Mouse (Mus musculus) midbrain, postnatal 0 days (tissue): ENCODE results near the gene Hjurp. TPM values are rescaled to one million over a fixed set of nuclear protein-coding genes. Genes with fewer than 3 reads are reported as not detected.

Source experiments
- ATAC-seq: fragments of 200-750 bp; cut with Nextera tagmentation; 2 replicates; pipeline ENCODE4 v1.8.0; 2017; ENCODE audit warnings: moderate number of reproducible peaks, mild to moderate bottlenecking, moderate TSS enrichment, moderate library complexity; ENCODE audit not compliant: low FRiP score
- DNase-seq: peaks from one replicate; pipeline ENCODE4 v3.0.0-alpha.2; 2015; ENCODE audit warnings: low spot score
- H3K27ac ChIP-seq: fragments of 300-500 bp; sonication (generic); 2 replicates; pipeline ENCODE4 v1.5.1; 2014; ENCODE audit warnings: low read depth, mild to moderate bottlenecking, low read length, mixed read lengths
- H3K27me3 ChIP-seq: fragments of 300-500 bp; sonication (generic); 2 replicates; pipeline ENCODE4 v1.6.1; 2014; ENCODE audit warnings: low read length, control low read depth, mixed read lengths; ENCODE audit not compliant: insufficient read depth
- H3K36me3 ChIP-seq: fragments of 300-500 bp; sonication (generic); 2 replicates; pipeline ENCODE4 v1.6.1; 2014; ENCODE audit warnings: low read length, control low read depth, mixed read lengths; ENCODE audit not compliant: insufficient read depth
- H3K4me1 ChIP-seq: fragments of 300-500 bp; sonication (generic); 2 replicates; pipeline ENCODE4 v1.6.1; 2014; ENCODE audit warnings: mild to moderate bottlenecking, control low read depth, antibody characterized with exemption, low read length, mixed read lengths; ENCODE audit not compliant: insufficient read depth
- H3K4me2 ChIP-seq: fragments of 300-500 bp; sonication (generic); 2 replicates; pipeline ENCODE4 v1.6.1; 2014; ENCODE audit warnings: low read depth, mild to moderate bottlenecking, low read length, mixed read lengths; ENCODE audit not compliant: poor library complexity, severe bottlenecking
- H3K4me3 ChIP-seq: fragments of 300-500 bp; sonication (generic); 2 replicates; pipeline ENCODE4 v1.5.1; 2014; ENCODE audit warnings: low read depth, mild to moderate bottlenecking, low read length, moderate library complexity
- H3K9ac ChIP-seq: fragments of 300-500 bp; sonication (generic); replicated peaks from 2 replicates; pipeline ENCODE4 v1.6.1; 2014; ENCODE audit warnings: mild to moderate bottlenecking, low read length, moderate library complexity, mixed read lengths; ENCODE audit not compliant: poor library complexity, severe bottlenecking
- H3K9me3 ChIP-seq: fragments of 300-500 bp; sonication (generic); 2 replicates; pipeline ENCODE4 v1.6.1; 2016; ENCODE audit warnings: low read length, control low read depth
- CTCF ChIP-seq: IDR thresholded peaks from 2 replicates; pipeline ENCODE4 v1.5.1; 2016; ENCODE audit warnings: antibody characterized with exemption, mild to moderate bottlenecking
- WGBS: fragments of 180-500 bp; shearing (Covaris S2); extraction: QIAGEN DNeasy Blood & Tissue Kit; methylation state at CpG from one replicate; pipeline ENCODE4 v1.1.7; 2014; 5-methylcytosine and 5-hydroxymethylcytosine counted together
- polyA plus RNA-seq: library from polyadenylated mRNA; unstranded; fragments of >200 nt; fragmentation: Nextera tagmentation; extraction: Ambion mirVana; gene quantifications from 2 replicates; pipeline ENCODE4 v1.2.1, GENCODE M21; 2015
- total RNA-seq: library from RNA; depleted of rRNA; stranded (reverse); fragments of >200 nt; gene quantifications from 2 replicates; pipeline ENCODE4 v1.2.3, GENCODE M21; 2014

Hjurp gene
- total and polyA plus RNA-seq, 2 experiments from 2014 or later: 45.9 to 88.0 TPM

GRCm38 (mm10) chr1:88273832-88274231 lies 3.6 kb downstream of the Hjurp start:
- H3K27me3 ChIP-seq: no peaks in the 10 kb centered on the region
- no peak overlapping the region for H3K27ac ChIP-seq
- 85% methylated on average over 4 of the region's 4 CpGs for WGBS
- H3K9me3 ChIP-seq: 0 out of 2 replicates have a peak, but pooled peaks cover 2% of the 10 kb centered on the region
- peaks cover 28% of the 10 kb centered on the region for H3K36me3 ChIP-seq
- no peak for ATAC-seq
- H3K4me2 ChIP-seq: no peak overlapping the region
- no peak for DNase-seq
- H3K4me1 ChIP-seq: peaks cover 11% of the 10 kb centered on the region
- no peak for TF ChIP-seq CTCF
- no peak overlapping the region for H3K4me3 ChIP-seq
- H3K9ac ChIP-seq: no peak overlapping the region

DNA sequence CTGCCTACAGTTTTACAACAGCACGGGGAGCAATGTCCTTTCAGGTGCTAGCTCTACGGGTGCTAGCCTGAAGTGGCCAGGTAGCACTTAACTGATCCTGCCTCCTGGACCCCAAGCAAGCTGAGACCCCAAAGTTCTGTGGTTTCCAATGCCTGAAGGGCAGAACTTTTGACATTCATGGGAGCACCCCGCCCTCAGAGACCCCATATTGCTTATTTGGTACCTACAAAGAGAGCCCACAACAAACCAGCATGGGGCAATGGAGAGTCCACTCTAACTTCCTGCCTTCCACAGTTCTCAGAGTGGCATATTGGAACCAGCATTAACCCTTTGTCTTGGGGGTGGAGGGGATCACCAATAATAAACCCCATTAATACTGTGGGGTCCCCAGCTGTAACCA lies 4.1 kb downstream of the Hjurp start:
- no peak overlapping the region for H3K27ac ChIP-seq
- H3K4me1 ChIP-seq: peaks cover 11% of the 10 kb centered on the region
- WGBS: 97% methylated on average over 3 of the region's 3 CpGs
- no peak for TF ChIP-seq CTCF
- no peak overlapping the region for H3K4me3 ChIP-seq
- peaks cover 34% of the 10 kb centered on the region for H3K36me3 ChIP-seq
- H3K27me3 ChIP-seq: no peaks in the 10 kb centered on the region
- 0 out of 2 replicates have a peak, but pooled peaks cover 2% of the 10 kb centered on the region for H3K9me3 ChIP-seq
- no peak overlapping the region for H3K4me2 ChIP-seq
- H3K9ac ChIP-seq: no peak overlapping the region
- no peak for DNase-seq
- ATAC-seq: no peak

DNA sequence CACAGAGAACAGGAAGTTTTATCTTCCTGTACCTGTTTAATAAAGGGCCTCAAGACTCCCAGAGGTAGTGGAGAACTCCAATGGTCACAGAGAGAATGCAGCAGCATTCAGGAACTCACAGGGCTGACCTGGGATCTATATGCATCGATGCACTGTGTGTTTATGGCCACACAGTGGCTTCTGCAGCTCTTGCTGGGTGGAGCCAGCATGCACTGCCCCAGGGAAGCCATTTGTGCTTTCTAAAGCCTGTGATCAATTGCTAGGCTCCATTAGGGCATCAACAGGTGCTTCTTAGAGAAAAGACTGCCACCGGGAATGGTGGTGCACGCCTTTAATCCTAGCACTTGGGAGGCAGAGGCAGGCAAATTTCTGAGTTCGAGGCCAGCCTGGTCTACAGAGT lies 4.6 kb downstream of the Hjurp start:
- H3K36me3 ChIP-seq: peaks cover 38% of the 10 kb centered on the region
- 0 out of 2 replicates have a peak, but pooled peaks cover 2% of the 10 kb centered on the region for H3K9me3 ChIP-seq
- H3K4me3 ChIP-seq: no peak overlapping the region
- WGBS: 64% methylated on average over 4 of the region's 4 CpGs
- DNase-seq (no peak), ATAC-seq (no peak)
- H3K27ac ChIP-seq: no peak overlapping the region
- peaks cover 11% of the 10 kb centered on the region for H3K4me1 ChIP-seq
- H3K9ac ChIP-seq: no peak overlapping the region
- no peak for TF ChIP-seq CTCF
- no peaks in the 10 kb centered on the region for H3K27me3 ChIP-seq
- H3K4me2 ChIP-seq: no peak overlapping the region

- peaks cover 70% of the 10 kb centered on the region for H3K36me3 ChIP-seq
- no peak for TF ChIP-seq CTCF
- H3K27ac ChIP-seq: no peak overlapping the region
- H3K9ac ChIP-seq: no peak overlapping the region
- DNase-seq (no peak), ATAC-seq (no peak)
- H3K4me3 ChIP-seq: no peak overlapping the region
- no peak overlapping the region for H3K4me2 ChIP-seq
- H3K9me3 ChIP-seq: 0 out of 2 replicates have a peak, but pooled peaks cover 2% of the 10 kb centered on the region
- 89% methylated on average over 12 of the region's 12 CpGs for WGBS
- H3K27me3 ChIP-seq: no peaks in the 10 kb centered on the region
- no peaks in the 10 kb centered on the region for H3K4me1 ChIP-seq
Measured at GRCm38 (mm10) chr1:88269539-88270309, 7.7 kb downstream of the Hjurp start.

DNA sequence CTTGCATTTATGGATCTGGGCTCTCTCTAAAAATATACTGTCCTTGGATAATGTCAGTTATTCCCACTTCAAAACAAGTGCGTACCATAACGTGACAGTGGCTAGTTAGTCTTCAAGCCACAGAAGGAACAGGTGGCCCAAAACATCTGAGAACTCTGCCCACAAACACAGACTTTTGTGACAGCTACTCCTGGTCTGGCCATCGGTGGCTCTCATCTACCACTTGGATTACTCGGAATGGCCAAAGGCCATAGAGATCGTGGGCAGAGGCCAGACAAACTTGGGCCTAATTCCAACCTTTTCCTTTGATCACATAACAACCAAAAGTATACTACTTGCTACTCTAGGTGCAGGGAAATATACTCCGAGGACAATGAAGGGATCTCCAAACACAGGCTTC lies 9.4 kb downstream of the Hjurp start:
- Histone ChIP-seq H3K4me2 (no peak overlapping the region), H3K27ac (no peak overlapping the region), H3K9me3 (no peaks in the 10 kb centered on the region), H3K4me3 (no peak overlapping the region), H3K9ac (no peak overlapping the region), H3K4me1 (no peaks in the 10 kb centered on the region), H3K27me3 (no peaks in the 10 kb centered on the region), H3K36me3 (peaks cover 73% of the 10 kb centered on the region)
- WGBS: 87% methylated on average over 6 of the region's 6 CpGs
- ATAC-seq: no peak
- no peak for DNase-seq
- TF ChIP-seq CTCF: no peak

- H3K4me2 ChIP-seq: no peak overlapping the region
- H3K36me3 ChIP-seq: peaks cover 76% of the 10 kb centered on the region
- H3K4me1 ChIP-seq: no peaks in the 10 kb centered on the region
- WGBS: 95% methylated on average over 6 of the region's 6 CpGs
- no peaks in the 10 kb centered on the region for H3K27me3 ChIP-seq
- no peak overlapping the region for H3K4me3 ChIP-seq
- no peak for TF ChIP-seq CTCF
- no peaks in the 10 kb centered on the region for H3K9me3 ChIP-seq
- ATAC-seq (no peak), DNase-seq (no peak)
- H3K9ac ChIP-seq: no peak overlapping the region
- no peak overlapping the region for H3K27ac ChIP-seq
Measured at GRCm38 (mm10) chr1:88267489-88267888, 9.9 kb downstream of the Hjurp start.
